Mouse (Mus musculus): ENCODE data around the gene Dnajc22. TPM values are rescaled to one million over a fixed set of nuclear protein-coding genes. Genes with fewer than 3 reads are reported as not detected.

The Dnajc22 gene
- total RNA-seq, 1 experiment from 2014 or later, result 13.9 TPM

- DNase-seq, result peak; percentile 68
These were observed 5.5 kb upstream of the Dnajc22 start, which contains the start of gene C1ql4 for GRCm38 (mm10) chr15:99087253-99088075. TSS of gene C1ql4 (minus strand) at chr15:99087817.

- DNase-seq, result peak; percentile 93
These were observed 4.7 kb upstream of the Dnajc22 start for GRCm38 (mm10) chr15:99088292-99088691.

GRCm38 (mm10) chr15:99089069-99089468 is 3.9 kb upstream of the Dnajc22 start:
- DNase-seq, result peak; percentile 35

DNA sequence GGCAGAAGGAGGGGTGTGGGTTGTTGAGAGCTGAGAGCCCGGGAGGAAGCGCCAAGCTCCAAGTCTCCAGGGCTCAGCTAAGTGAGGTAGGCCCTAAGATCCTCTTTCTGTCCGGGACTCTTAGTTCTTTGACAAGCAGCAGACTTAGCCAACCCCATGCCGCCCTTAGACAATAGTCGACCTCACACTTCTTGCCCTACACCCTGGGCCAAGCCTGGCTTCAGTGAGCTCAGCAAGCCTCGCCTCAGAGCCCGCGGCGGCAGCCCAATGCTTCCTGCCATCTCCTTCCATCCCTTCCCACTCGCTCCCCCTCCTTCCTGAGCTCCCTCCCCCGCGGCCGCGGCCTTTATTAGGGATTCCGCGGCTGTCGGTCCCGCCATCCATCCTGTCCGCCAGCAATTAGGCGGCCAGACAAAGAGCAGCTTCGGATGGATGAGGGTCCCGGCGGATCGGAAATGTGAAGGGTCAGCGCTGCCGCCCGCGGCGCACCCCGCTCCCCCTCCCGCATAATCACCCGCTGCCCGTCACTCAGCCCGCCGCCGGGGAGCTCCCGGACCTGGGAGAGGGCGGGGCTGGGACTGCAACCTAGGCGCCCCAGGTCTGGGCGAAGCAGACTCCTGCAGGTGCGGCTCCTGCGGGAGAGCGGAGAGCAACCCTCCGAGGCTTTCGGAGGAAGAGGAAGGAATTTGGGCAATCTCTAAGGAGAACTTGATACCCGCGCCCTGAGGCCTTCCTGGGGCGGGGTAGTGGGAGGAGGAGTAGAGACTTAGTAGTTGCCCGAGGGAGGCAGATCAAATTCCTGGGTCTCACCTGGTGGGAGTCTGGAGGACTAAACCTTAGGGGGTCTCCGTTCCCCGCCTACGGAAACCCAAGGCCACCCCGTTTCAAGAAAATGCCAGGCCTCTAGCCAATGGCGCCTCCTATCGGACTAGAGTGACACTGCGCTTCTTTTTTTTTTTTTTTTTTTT is 605 bp downstream of the Dnajc22 start:
- DNase-seq, result peak; percentile 40

DNA sequence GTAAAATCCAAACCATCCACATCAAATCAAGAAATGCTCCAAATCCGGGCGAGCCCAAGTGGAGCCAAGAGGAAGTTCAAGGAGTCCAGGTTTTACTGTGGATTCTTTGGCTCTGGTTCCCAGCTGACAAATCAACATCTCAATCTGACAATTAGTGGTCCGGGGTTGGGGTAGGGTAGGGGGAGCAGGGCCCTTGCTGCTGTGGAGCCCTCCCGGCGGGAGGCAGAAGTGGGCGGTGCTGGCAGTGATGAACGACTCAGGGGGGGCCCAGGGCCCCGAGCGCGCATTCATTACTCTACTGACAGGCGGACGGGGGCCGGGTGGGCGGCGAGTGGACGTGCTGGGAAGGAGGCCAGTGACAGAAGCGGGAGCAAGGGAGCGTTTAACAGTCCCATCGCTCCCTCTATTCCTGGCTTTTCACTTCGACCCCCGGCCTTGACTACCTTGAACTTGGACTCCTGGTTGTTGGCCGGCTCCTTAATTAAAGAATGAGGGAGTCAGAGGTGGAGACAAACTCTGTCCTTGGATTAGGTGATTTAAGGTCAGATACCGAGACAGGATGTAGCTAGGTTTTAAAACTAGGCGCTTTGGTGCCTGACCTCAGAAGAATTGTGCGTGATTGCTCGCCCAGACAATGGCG is 1.8 kb downstream of the Dnajc22 start:
- DNase-seq, result no peak

DNA sequence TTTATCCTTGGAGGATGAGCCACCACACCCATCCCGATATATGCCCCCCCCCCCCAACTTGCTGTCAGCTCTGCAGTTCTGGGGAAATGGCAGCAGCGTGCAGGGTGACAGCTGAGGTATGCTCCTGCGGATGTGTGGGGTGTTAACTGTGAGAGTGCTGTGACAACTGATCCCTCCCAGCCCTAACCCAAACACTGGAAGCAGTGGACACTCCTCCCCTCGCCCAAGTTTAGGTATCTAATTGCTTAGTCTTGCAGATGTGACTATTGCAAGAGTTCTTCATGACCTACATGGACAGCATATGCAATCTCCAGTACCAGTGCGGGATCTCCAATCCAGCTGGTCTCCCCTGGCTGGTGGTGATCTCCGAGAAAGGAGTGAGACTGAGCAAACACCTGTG is 2.4 kb downstream of the Dnajc22 start:
- DNase-seq, result no peak

DNA sequence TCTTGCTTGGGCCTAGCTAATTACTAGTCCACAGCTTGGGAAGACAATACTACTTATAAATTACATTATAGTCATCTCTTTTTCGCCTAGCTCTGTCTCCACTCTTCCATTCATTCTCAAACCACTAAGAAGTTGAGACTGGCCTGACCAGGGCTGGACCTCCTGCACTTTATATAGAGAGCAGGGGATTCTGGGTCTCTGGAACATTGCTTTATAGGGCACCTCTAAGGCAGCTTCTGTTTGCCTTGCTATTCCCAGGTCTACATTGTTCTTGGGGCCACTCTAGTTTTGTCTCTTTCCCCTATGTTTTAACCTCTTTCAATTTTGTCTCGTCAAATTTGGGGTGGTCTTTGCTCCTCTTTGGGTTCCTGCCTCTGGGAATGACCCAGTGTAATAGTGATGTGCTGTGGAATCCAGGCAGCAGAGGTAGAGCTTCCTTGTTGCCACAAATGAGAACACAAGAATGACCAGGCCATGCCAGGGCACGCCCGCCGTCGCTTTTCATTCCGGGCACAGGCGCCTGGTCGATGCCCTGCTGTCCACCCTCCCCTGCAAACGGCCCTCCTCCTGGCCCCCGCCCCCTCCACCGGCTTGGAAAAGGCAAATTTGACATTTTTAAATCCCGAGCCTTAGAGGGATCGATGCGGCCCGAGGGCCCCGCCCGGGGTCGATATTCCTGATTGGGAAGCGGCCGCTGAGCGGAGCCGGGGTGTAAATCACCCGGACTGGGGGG is 3.3 kb downstream of the Dnajc22 start:
- DNase-seq, result no peak

- DNase-seq, result peak; percentile 66
These were observed 4.0 kb downstream of the Dnajc22 start for GRCm38 (mm10) chr15:99096831-99097500.

GRCm38 (mm10) chr15:99097840-99098492 is 5.0 kb downstream of the Dnajc22 start:
- peak; percentile 45 for DNase-seq

DNA sequence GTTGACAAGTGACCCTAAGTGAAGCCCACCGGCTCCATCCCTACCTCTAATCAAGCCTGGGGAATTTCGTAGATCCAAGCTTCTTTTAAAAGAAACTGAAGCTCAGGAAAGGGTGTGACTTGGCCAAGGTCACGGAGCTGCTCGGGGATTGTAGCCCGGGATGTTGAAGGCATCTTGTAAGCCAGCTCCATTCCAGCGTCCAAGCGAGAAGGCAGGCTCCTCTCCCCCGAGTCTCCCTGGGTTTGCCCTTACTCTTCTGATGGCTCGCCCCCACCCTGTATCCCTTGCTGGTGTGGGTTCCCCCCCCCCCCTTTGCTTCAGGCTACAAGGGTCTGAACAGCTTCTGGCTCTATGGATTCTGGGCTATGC is 5.5 kb downstream of the Dnajc22 start:
- DNase-seq, result no peak

GRCm38 (mm10) chr15:99099139-99099556 is 6.2 kb downstream of the Dnajc22 start:
- peak; percentile 82 for DNase-seq

- DNase-seq, result no peak
These were observed 7.0 kb downstream of the Dnajc22 start for GRCm38 (mm10) chr15:99099984-99100383.

- peak; percentile 36 for DNase-seq
These were observed 12.3 kb downstream of the Dnajc22 start for GRCm38 (mm10) chr15:99105238-99105637.

DNA sequence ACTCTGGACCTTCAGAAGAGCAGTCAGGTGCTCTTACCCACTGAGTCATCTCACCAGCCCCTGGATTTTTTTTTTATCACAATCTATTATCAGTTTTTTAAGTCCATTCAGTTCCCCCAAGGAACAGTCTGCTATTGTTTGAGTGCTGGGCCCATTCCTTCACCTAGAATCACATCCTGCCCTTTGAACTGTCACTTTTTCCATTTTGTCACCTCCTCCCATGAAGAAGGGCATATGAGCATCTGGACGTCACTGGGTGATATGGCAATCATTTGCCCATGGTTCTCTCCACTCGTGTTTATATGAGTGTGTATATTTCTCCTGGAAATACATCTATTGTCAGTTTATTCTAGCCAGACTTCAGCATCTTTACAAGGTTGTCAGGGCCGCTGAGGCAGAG is 14.9 kb downstream of the Dnajc22 start:
- no peak for DNase-seq

GRCm38 (mm10) chr15:99111139-99111538 is 18.2 kb downstream of the Dnajc22 start:
- DNase-seq, result peak; percentile 28

GRCm38 (mm10) chr15:99111809-99112208 is 18.8 kb downstream of the Dnajc22 start:
- no peak for DNase-seq

GRCm38 (mm10) chr15:99112843-99113395 is 19.9 kb downstream of the Dnajc22 start:
- DNase-seq, result no peak

GRCm38 (mm10) chr15:99113396-99113975 is 20.5 kb downstream of the Dnajc22 start:
- peak; percentile 48 for DNase-seq

GRCm38 (mm10) chr15:99114312-99115064 is 21.5 kb downstream of the Dnajc22 start:
- no peak for DNase-seq

All from adrenal gland, postnatal 14 days (tissue).